Mouse (Mus musculus): ENCODE results near the gene Trit1. TPM values are rescaled to one million over a fixed set of nuclear protein-coding genes. Genes with fewer than 3 reads are reported as not detected.

Trit1 gene
- polyA plus RNA-seq (2017; shearing (Covaris generic)), result 22.5 TPM

GRCm38 (mm10) chr4:123016451-123016957, at the start of gene Trit1:
Gene Trit1, plus strand, starts transcription at chr4:123016597.

DNA sequence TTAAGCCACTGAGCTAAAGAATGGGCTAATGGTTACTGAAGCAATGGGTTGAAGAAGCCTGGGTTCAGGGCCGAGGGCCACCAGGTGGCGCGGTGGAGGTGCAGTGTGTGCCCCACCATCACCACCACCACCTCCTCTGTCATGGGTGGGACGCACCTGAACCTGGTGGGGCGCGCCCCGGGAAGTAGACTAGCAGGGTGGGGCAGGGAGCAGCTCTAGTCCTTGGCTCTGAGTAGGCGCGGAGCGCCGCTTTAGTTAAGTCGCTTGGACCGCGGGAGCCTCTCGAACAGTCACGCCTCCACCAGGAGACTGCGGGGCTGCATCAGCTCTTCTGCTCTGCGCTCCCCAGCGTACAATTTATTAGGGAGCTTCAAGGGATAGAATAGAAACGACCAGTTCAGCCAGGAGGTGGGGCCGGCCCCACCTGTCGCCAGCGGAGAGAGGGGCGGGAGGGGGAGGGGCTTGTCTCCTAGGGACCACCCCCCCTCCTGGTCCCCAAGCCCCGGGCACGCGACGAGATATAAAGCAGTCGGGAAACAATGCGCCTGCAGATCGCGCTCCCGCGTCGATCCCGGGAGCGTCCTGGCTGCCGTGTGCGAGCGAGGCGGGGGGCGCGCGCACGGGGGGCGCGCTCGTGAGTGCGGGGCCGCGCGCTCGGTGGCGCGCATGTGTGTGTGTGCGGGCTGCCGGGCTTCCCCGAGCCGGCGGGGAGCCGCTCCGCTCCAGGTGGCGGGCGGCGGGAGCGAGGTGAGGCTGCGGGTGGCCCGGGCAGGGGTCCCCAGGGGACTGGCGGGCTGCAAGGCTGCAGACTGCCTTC, 20.8 kb upstream of the Trit1 start, which contains the start of gene Mycl:
Mycl (plus strand) TSS at position 249 of the 817 bp plus-strand sequence.

Other genes with a start within 250 kb of the Trit1 start
- 63.6 TPM for gene Ppt1, start 180.4 kb upstream of the Trit1 start, polyA plus RNA-seq (2017; shearing (Covaris generic))
- gene Cap1, start 130.5 kb upstream of the Trit1 start, polyA plus RNA-seq (2017; shearing (Covaris generic)), result 84.7 TPM
- gene Mfsd2a, start 55.4 kb upstream of the Trit1 start, polyA plus RNA-seq (2017; shearing (Covaris generic)), result 5.4 TPM
- 0.56 TPM for gene Mycl, start 20.9 kb upstream of the Trit1 start, polyA plus RNA-seq (2017; shearing (Covaris generic))
- gene Bmp8b, start 88.6 kb downstream of the Trit1 start, polyA plus RNA-seq (2017; shearing (Covaris generic)), result not detected
- not detected for gene Oxct2b, start 99.7 kb downstream of the Trit1 start, polyA plus RNA-seq (2017; shearing (Covaris generic))
- 73.8 TPM for gene Ppie, start 123.4 kb downstream of the Trit1 start, polyA plus RNA-seq (2017; shearing (Covaris generic))
- gene Hpcal4, start 166.6 kb downstream of the Trit1 start, polyA plus RNA-seq (2017; shearing (Covaris generic)), result 0.61 TPM
- not detected for gene Nt5c1a, start 184.9 kb downstream of the Trit1 start, polyA plus RNA-seq (2017; shearing (Covaris generic))
- gene Heyl, start 217.0 kb downstream of the Trit1 start, polyA plus RNA-seq (2017; shearing (Covaris generic)), result not detected
- 7.7 TPM for gene Pabpc4, start 245.8 kb downstream of the Trit1 start, polyA plus RNA-seq (2017; shearing (Covaris generic))